Mouse (Mus musculus) kidney, postnatal 0 days (tissue): ENCODE measurements around the gene Cyp1a2. TPM values are rescaled to one million over a fixed set of nuclear protein-coding genes. Genes with fewer than 3 reads are reported as not detected.

Experiments used
- ATAC-seq: fragments of 200-750 bp; cut with Nextera tagmentation; replicated peaks from 2 replicates; pipeline ENCODE4 v1.8.0; 2017; ENCODE audit warnings: low read depth, moderate number of reproducible peaks, moderate TSS enrichment, moderate library complexity; ENCODE audit not compliant: low FRiP score
- DNase-seq: peaks from one replicate; pipeline ENCODE4 v3.0.0-alpha.2; 2016; ENCODE audit warnings: low spot score
- H3K27ac ChIP-seq: fragments of 300-500 bp; sonication (generic); 2 replicates; pipeline ENCODE4 v1.5.1; 2014; ENCODE audit warnings: mild to moderate bottlenecking
- H3K27me3 ChIP-seq: fragments of 300-500 bp; sonication (generic); 2 replicates; pipeline ENCODE4 v1.6.1; 2014; ENCODE audit warnings: low read length, mixed read lengths; ENCODE audit not compliant: insufficient read depth
- H3K36me3 ChIP-seq: fragments of 300-500 bp; sonication (generic); 2 replicates; pipeline ENCODE4 v1.6.1; 2014; ENCODE audit warnings: low read length, mixed read lengths; ENCODE audit not compliant: insufficient read depth
- H3K4me1 ChIP-seq: fragments of 300-500 bp; sonication (generic); replicated peaks from 2 replicates; pipeline ENCODE4 v1.6.1; 2014; ENCODE audit warnings: antibody characterized with exemption, low read length, mixed read lengths; ENCODE audit not compliant: insufficient read depth
- H3K4me2 ChIP-seq: fragments of 300-500 bp; sonication (generic); 2 replicates; pipeline ENCODE4 v1.6.1; 2014; ENCODE audit warnings: mild to moderate bottlenecking, low read length, moderate library complexity, mixed read lengths
- H3K4me3 ChIP-seq: fragments of 300-500 bp; sonication (generic); replicated peaks from 2 replicates; pipeline ENCODE4 v1.5.1; 2014; ENCODE audit warnings: low read depth, low read length
- H3K9ac ChIP-seq: fragments of 300-500 bp; sonication (generic); 2 replicates; pipeline ENCODE4 v1.6.1; 2014; ENCODE audit warnings: low read depth, low read length
- H3K9me3 ChIP-seq: fragments of 300-500 bp; sonication (generic); replicated peaks from 2 replicates; pipeline ENCODE4 v1.6.1; 2016; ENCODE audit warnings: low read length, inconsistent platforms, mixed read lengths
- CTCF ChIP-seq: IDR thresholded peaks from 2 replicates; pipeline ENCODE4 v1.5.1; 2016; ENCODE audit warnings: antibody characterized with exemption, low read depth, mild to moderate bottlenecking, moderate library complexity
- WGBS: fragments of 180-500 bp; shearing (Covaris S2); extraction: QIAGEN DNeasy Blood & Tissue Kit; methylation state at CpG from one replicate; pipeline ENCODE4 v1.1.7; 2014; 5-methylcytosine and 5-hydroxymethylcytosine counted together
- polyA plus RNA-seq: library from polyadenylated mRNA; unstranded; fragments of >200 nt; fragmentation: Nextera tagmentation; extraction: Ambion mirVana; gene quantifications from 2 replicates; pipeline ENCODE4 v1.2.1, GENCODE M21; 2015

Gene Cyp1a2
- polyA plus RNA-seq, 1 experiment from 2014 or later = not detected

GRCm38 (mm10) chr9:57698466-57699150, 15.1 kb upstream of the Cyp1a2 start:
- Histone ChIP-seq H3K9ac (no peak overlapping the region), H3K4me3 (no peak overlapping the region), H3K36me3 (no peaks in the 10 kb centered on the region), H3K4me1 (peaks cover 5% of the 10 kb centered on the region), H3K27me3 (no peaks in the 10 kb centered on the region), H3K27ac (no peak overlapping the region), H3K9me3 (no peaks in the 10 kb centered on the region), H3K4me2 (no peak overlapping the region)
- ATAC-seq (no peak), DNase-seq (peak; percentile 67)
- TF ChIP-seq CTCF = no peak
- WGBS = 77% methylated on average over 1 of the region's 1 CpGs

- Histone ChIP-seq H3K27ac (no peak overlapping the region), H3K36me3 (no peaks in the 10 kb centered on the region), H3K9me3 (no peaks in the 10 kb centered on the region), H3K4me3 (no peak overlapping the region), H3K4me1 (peaks cover 5% of the 10 kb centered on the region), H3K27me3 (no peaks in the 10 kb centered on the region), H3K9ac (no peak overlapping the region), H3K4me2 (no peak overlapping the region)
- DNase-seq (no peak), ATAC-seq (no peak)
- WGBS = 25% methylated on average over 4 of the region's 4 CpGs
- no peak for TF ChIP-seq CTCF
These were observed 13.9 kb upstream of the Cyp1a2 start for GRCm38 (mm10) chr9:57697380-57697779.

- Histone ChIP-seq H3K9ac (no peak overlapping the region), H3K27me3 (no peaks in the 10 kb centered on the region), H3K4me1 (peaks cover 5% of the 10 kb centered on the region), H3K36me3 (no peaks in the 10 kb centered on the region), H3K9me3 (no peaks in the 10 kb centered on the region), H3K4me3 (peak overlapping the region; percentile 38), H3K4me2 (peak overlapping the region; percentile 81), H3K27ac (no peak overlapping the region)
- peak; percentile 21 for DNase-seq
- WGBS = 1% methylated on average over 42 of the region's 42 CpGs
- ATAC-seq = peak; percentile 46; the same call in 1 of the 2 replicates
- no peak for TF ChIP-seq CTCF
These were observed 13.1 kb upstream of the Cyp1a2 start for GRCm38 (mm10) chr9:57696380-57697285.

- H3K27me3 ChIP-seq = no peaks in the 10 kb centered on the region
- ATAC-seq (no peak), DNase-seq (no peak)
- peaks cover 5% of the 10 kb centered on the region for H3K4me1 ChIP-seq
- no peak overlapping the region for H3K27ac ChIP-seq
- no peaks in the 10 kb centered on the region for H3K9me3 ChIP-seq
- 82% methylated on average over 2 of the region's 2 CpGs for WGBS
- H3K9ac ChIP-seq = no peak overlapping the region
- H3K4me3 ChIP-seq = no peak overlapping the region
- no peaks in the 10 kb centered on the region for H3K36me3 ChIP-seq
- TF ChIP-seq CTCF = no peak
- no peak overlapping the region for H3K4me2 ChIP-seq
These were observed 10.6 kb upstream of the Cyp1a2 start for GRCm38 (mm10) chr9:57694108-57694507.

- DNase-seq (no peak), ATAC-seq (no peak)
- 39% methylated on average over 2 of the region's 2 CpGs for WGBS
- Histone ChIP-seq H3K27me3 (no peaks in the 10 kb centered on the region), H3K27ac (no peak overlapping the region), H3K4me2 (no peak overlapping the region), H3K9me3 (no peaks in the 10 kb centered on the region), H3K4me1 (no peaks in the 10 kb centered on the region), H3K9ac (no peak overlapping the region), H3K4me3 (no peak overlapping the region), H3K36me3 (no peaks in the 10 kb centered on the region)
- TF ChIP-seq CTCF = no peak
These were observed 5.1 kb upstream of the Cyp1a2 start for GRCm38 (mm10) chr9:57688606-57689005.

- TF ChIP-seq CTCF = peak; percentile 46; the same call in 1 of the 2 replicates
- DNase-seq = no peak
- no peak overlapping the region for H3K9ac ChIP-seq
- H3K9me3 ChIP-seq = no peaks in the 10 kb centered on the region
- no peak overlapping the region for H3K4me2 ChIP-seq
- H3K27me3 ChIP-seq = no peaks in the 10 kb centered on the region
- no peak overlapping the region for H3K27ac ChIP-seq
- H3K36me3 ChIP-seq = no peaks in the 10 kb centered on the region
- H3K4me1 ChIP-seq = no peaks in the 10 kb centered on the region
- H3K4me3 ChIP-seq = no peak overlapping the region
- WGBS = 42% methylated on average over 2 of the region's 2 CpGs
- no peak for ATAC-seq
These were observed 4.7 kb upstream of the Cyp1a2 start for GRCm38 (mm10) chr9:57688158-57688557.
